Mouse (Mus musculus) thymus, adult 18-20 months (tissue): ENCODE data around the gene Efna3.

Experiments used
- DNase-seq, 2 experiments: peaks; one replicate each; pipeline ENCODE4 v3.0.0; 2022; ENCODE audit warnings: mixed read lengths in 2 of 2

The Efna3 gene

GRCm38 (mm10) chr3:89322514-89323165 lies at the start of gene Efna3:
Gene Efna3, minus strand, starts transcription at chr3:89322965.
- peak in 1 of 2 experiments; percentile 36 for DNase-seq

DNA sequence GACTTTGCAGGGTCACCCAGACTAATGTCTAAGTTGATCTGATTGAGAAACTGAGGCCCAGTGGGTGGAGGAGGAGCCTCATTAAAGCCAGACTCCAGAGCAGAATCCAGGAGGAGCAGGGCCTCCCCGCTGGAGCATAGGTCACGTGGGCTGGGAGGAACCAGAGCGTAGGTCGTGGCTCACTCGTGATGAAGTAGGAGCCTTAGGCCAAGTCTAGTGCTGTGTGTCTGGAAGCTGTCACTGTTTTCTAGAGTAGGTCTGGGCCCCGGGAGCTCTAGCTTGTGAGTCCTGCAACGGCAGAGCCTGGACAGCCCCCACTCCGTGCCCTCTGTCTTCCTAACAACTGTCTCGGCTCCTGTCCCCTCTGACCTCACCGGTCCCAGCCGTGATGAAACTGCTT lies 44.6 kb upstream of the Efna3 start:
- no peak for DNase-seq

GRCm38 (mm10) chr3:89365486-89366414 lies 43.0 kb upstream of the Efna3 start:
- DNase-seq, result no peak

GRCm38 (mm10) chr3:89365153-89365485 lies 42.4 kb upstream of the Efna3 start, which contains the start of gene Dcst1:
Gene Dcst1, minus strand, starts transcription at chr3:89365253.
- DNase-seq, result no peak

- no peak for DNase-seq
Observed at GRCm38 (mm10) chr3:89364631-89365030, 41.9 kb upstream of the Efna3 start.

DNA sequence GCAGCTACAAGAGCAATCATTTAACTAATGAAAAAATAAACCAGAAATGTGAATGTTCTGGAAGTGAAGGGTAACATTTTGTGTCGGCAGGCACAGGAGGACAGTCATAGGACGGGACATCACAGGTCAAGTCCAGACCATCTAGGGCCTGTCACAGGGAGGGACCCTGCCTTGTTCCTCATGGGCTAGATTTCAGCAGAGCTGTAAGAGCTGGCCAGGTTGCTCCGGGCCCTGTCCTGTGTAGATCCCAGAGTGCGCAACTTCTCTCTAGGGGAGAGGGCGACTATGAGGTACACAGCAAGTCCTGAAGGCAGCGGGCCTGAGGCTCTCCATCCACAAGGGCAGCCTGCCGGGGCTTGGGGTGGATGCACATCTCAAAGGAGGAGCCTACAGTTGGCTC lies 38.9 kb upstream of the Efna3 start, which contains the start of gene Dcst2:
Gene Dcst2 (plus strand): TSS at position 301 of the 400 bp plus-strand sequence.
- DNase-seq, result no peak

GRCm38 (mm10) chr3:89360237-89360636 lies 37.5 kb upstream of the Efna3 start:
- no peak for DNase-seq

DNA sequence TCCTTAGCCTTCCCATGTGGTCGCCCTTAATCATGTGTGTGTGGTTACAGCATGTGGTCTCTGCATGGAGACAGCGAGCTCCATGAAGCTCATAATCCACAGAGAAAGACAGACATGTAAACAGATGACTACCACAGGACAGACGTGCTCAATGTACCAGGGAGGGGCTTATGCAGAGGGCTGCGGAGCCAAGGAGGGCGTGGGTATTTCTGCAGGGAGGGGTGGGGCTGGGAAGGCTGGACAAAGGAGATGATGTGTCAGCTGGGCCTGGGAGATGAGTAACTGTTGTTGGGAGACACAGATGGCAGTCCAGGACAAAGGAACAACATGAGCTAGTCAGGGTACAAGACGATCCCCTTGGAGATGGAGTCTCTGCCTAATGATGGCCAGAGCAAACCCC lies 36.9 kb upstream of the Efna3 start:
- no peak for DNase-seq

DNA sequence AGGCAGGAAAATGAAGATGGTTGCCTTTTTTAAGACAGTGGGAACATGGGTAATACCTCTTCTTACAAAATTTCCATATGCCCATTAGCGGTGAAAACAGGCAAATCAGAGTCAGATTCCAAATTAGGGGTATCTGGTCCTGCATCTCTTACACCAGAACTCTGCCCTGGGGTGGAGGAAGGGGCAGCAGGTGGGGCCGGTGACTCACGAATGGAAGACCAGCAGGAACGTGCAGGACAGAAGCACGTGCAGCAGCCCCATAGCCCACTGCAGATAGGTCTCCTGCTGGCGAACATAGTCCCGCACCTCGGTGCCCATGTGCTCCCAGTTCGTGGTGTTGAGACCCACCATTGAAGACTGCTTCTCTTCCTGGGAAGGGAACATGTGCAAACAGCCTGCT lies 33.3 kb upstream of the Efna3 start:
- DNase-seq, result no peak

DNA sequence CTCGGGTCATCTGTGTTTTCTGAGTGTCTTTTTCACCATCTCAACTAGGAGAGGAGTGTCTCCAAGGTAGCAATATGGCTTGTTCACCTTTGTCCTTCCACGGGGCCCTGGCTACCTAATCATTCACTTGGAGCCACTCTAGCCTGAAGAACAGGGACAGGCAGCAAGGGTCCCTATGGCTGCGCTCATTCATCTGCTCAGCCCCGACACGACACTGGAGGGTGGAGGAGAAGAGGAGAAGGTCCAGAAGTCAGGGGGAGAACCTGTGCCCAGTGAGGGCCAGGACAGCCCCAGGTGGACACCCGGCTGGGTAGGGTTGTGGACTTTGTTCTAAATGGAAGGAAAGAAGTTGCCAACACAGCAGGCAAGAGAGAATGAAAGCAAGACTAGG lies 32.7 kb upstream of the Efna3 start:
- no peak for DNase-seq

DNA sequence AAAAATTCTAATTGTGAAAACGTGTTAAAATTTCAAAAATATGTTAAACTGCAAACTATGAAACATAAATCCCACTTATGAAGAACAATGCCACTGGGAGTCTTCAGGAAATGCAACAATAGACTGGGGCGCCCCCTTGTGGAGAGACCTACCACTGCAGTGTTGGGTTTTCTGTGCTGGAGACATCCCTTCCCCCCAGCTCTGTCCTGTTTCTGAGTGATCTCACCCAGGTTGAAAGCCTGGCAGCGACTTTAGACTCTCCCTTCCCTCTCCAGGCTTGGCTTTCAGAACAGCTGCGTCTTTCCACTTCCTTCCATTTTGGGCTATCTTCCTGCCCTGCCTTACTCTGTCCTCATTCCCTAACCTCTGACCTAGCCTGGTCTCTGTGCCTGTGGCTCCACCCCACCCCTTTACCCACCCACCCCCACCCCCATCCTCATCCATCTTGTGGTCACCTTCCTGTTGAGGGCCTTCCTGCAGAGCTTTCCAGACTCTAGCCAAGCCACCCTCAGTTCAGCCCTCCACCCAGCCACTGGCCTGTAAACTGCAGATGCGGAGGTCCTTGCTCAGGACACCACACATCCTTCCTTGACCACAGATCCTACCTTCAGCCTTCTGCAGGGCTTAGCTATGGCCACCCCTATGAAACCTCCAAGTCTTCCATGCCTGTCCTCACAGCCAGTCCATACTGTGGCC lies 32.2 kb upstream of the Efna3 start:
- peak; percentile 49 to 56 for DNase-seq

- no peak for DNase-seq
Observed at GRCm38 (mm10) chr3:89351271-89351670, 28.5 kb upstream of the Efna3 start.

DNA sequence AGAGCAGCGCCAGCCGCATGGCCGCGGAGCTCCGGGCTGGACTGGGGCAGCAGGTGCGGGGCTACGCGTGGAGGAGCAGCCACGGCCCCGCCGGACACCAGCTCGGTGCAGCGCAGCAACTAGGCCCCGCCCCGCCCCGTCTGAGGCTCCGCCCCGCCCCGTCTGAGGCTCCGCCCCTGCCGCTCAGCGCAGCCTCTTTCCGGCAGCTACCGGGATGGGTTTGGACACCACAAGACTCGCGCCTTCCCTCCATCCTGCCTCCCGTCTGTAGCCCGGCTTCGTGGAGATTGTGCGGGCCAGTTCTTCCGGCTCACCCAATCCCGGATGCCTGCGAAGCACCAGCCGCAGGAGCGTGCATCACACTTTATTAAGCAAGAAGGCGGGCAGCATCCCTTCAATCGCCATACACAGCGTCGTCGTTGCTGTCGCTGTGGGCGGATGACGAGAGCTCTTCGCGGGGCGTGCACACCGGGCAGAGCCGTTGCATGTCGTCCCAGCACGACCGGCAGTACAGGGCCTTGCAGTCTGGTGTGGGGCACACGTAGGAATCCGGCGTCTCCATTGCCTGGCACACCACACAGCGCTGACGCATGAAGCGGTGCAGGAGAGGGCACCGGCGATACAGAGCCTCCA lies 27.2 kb upstream of the Efna3 start, which contains the start of gene Adam15:
Gene Adam15 (minus strand): TSS at position 128 of the 633 bp plus-strand sequence.
- DNase-seq, result peak; percentile 70 to 72

GRCm38 (mm10) chr3:89348911-89349868 lies 26.4 kb upstream of the Efna3 start:
- peak in 1 of 2 experiments; percentile 22 for DNase-seq

- DNase-seq, result no peak
Observed at GRCm38 (mm10) chr3:89347916-89348315, 25.2 kb upstream of the Efna3 start.

DNA sequence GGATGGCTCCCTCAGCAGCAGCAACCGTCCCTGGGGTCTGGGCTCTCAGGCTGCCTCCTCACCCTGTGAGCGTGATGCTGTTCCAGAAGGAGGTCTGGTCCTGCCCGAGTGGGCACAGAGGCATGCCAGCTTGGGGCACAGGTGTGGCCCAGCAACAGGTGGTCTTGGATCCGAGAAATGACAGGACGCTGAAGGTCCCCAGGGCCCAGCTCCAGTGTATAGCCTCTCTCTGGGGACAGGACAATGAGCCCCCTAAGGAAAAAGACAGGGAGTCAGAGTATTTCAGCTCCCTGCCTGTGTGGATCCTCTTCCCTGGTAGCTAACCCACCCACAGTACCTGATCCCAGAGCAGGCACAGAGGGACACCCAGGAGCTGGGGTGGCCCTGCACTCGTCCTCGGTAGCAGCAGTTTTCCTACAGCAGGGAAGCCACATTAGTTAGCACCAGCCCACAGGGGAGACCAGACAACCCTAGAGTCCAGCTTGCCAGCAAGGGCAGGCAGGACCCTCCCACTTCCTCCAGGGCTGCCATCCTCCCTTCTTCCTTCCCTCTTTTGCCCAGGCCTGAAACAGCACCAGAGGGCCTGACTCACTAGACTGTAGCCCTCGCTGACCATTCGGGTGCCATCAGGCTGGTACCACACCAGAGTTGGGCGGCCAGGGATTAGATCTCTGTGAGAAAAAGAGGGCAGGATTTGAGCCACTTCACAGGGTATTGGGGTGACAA lies 24.2 kb upstream of the Efna3 start:
- DNase-seq, result no peak

DNA sequence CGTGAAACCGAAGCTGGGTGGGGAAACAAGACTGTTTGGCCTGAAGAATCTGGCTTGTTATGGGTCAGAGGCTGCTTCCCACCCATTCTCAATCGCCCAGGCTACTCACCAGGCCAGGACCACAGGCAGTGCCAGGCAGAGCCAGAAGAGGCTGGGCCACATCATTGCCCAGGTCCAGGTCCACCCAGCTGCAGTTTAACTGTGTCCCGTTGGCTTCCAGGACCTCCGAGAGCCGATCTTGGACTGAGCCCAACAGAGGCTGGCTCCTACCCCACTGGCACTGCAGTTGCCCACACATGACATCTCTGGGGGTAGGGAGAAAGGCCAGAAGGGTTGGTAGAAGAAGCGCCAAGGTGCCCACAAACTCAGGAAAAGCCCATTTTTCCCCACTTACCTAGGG lies 20.5 kb upstream of the Efna3 start:
- DNase-seq, result no peak

GRCm38 (mm10) chr3:89341794-89342193 lies 19.0 kb upstream of the Efna3 start:
- DNase-seq, result no peak

GRCm38 (mm10) chr3:89340465-89340864 lies 17.7 kb upstream of the Efna3 start:
- peak; percentile 38 to 53 for DNase-seq

DNA sequence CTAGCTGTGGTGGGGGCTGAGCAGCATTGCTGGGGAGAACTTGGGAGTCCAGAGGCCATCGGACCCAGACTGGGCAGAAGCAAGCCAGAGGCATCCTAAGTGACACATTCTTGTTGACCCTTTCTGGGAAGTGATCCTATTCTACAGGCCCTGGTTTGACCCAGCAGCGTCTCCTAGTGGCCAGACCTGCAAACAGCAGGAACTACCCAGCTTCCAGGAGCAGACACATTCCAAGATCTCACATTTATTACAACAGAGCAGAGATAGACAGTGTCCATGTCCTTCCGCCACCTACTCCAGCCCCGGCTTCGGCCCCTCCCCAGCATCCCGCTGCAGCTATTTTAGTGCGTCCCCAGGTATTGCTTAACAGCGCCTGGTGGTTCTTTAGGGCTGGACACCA lies 16.7 kb upstream of the Efna3 start:
- peak in 1 of 2 experiments; percentile 53 for DNase-seq
